Mouse (Mus musculus): Measurements from ENCODE around the gene Slc31a2.

GRCm38 (mm10) chr4:62300001-62300400, 37.6 kb downstream of the Slc31a2 start:
- TF ChIP-seq CTCF (IDR thresholded peaks at IDR 0.05; ENCODE audit: extremely low read depth, insufficient read depth, insufficient read length, insufficient replicate concordance) (no peak), POLR2A (IDR thresholded peaks at IDR 0.05; ENCODE audit: low read depth, low read length) (no peak)

Measured in spleen, adult 2 months (tissue).